Mouse (Mus musculus) spleen, adult 2 months (tissue): Measurements from ENCODE around the gene Ugp2.

Source experiments
- CTCF ChIP-seq: fragments of 200-500 bp; IDR thresholded peaks from 2 replicates; pipeline ENCODE4 v1.5.1; 2011; ENCODE audit warnings: mild to moderate bottlenecking, inconsistent platforms; ENCODE audit not compliant: insufficient read depth, insufficient read length, insufficient replicate concordance; ENCODE audit errors: extremely low read depth
- POLR2A ChIP-seq: fragments of 200-500 bp; IDR thresholded peaks from 2 replicates; pipeline ENCODE4 v1.6.1; 2011; ENCODE audit warnings: low read depth, low read length, inconsistent platforms

DNA sequence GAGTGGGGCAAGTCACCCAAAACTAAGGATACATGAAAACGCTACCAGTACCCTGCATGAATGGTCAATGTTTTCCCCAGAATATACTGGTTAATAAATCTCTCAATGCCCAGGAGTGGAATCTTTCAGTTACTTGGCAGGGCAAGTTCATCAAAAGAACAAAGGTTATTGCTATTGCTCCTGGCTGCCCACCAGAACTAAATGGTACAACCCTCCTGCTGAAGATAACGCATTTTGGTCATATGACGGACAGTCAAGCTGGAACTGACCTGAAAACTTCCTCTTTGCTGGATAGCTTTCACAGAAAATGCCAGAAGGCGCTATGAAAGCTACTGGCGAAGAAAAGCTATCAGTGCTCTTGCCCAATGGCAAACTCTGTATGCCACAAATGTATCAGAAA lies 45.2 kb downstream of the Ugp2 start:
- TF ChIP-seq CTCF (no peak), POLR2A (no peak)
